Mouse (Mus musculus) bone marrow, adult 2 months (tissue): Measurements from ENCODE around the gene Lingo1. TPM values are rescaled to one million over a fixed set of nuclear protein-coding genes. Genes with fewer than 3 reads are reported as not detected.

Experiments used
- H3K27ac ChIP-seq: fragments of 200-500 bp; 2 replicates; pipeline ENCODE4 v1.5.1; 2012; ENCODE audit warnings: low read depth, mild to moderate bottlenecking, control low read depth, inconsistent platforms, low read length; ENCODE audit not compliant: control insufficient read depth, poor library complexity, insufficient read depth
- H3K4me1 ChIP-seq: fragments of 200-500 bp; 2 replicates; pipeline ENCODE4 v1.6.1; 2011; ENCODE audit warnings: low read length; ENCODE audit not compliant: control insufficient read depth, insufficient read depth
- H3K4me3 ChIP-seq: fragments of 200-500 bp; replicated peaks from 2 replicates; pipeline ENCODE3; 2011; ENCODE audit warnings: mild to moderate bottlenecking, low read depth, low read length, control low read depth; ENCODE audit not compliant: control insufficient read depth
- CTCF ChIP-seq: fragments of 200-500 bp; IDR thresholded peaks from 2 replicates; pipeline ENCODE4 v1.5.1; 2011; ENCODE audit warnings: low read length, control low read depth; ENCODE audit not compliant: control insufficient read depth, insufficient read depth
- POLR2A ChIP-seq: fragments of 200-500 bp; IDR thresholded peaks from 2 replicates; pipeline ENCODE4 v1.6.1; 2011; ENCODE audit warnings: low read depth, mild to moderate bottlenecking, control low read depth, low read length, borderline replicate concordance; ENCODE audit not compliant: control insufficient read depth
- WGBS: fragments of 180-500 bp; shearing (Covaris S2); methylation state at CpG from one replicate; pipeline ENCODE4 v1.1.7; 2018; 5-methylcytosine and 5-hydroxymethylcytosine counted together
- polyA plus RNA-seq: library from polyadenylated mRNA; stranded (reverse); fragments of >200 nt; gene quantifications from 2 replicates; pipeline ENCODE4 v1.2.4, GENCODE M21; 2011; ENCODE audit warnings: low replicate concordance; ENCODE audit not compliant: missing spikeins, insufficient read depth, insufficient read length

The Lingo1 gene
- 0.87 TPM in 1 of 2 replicates, not detected in the other for polyA plus RNA-seq

DNA sequence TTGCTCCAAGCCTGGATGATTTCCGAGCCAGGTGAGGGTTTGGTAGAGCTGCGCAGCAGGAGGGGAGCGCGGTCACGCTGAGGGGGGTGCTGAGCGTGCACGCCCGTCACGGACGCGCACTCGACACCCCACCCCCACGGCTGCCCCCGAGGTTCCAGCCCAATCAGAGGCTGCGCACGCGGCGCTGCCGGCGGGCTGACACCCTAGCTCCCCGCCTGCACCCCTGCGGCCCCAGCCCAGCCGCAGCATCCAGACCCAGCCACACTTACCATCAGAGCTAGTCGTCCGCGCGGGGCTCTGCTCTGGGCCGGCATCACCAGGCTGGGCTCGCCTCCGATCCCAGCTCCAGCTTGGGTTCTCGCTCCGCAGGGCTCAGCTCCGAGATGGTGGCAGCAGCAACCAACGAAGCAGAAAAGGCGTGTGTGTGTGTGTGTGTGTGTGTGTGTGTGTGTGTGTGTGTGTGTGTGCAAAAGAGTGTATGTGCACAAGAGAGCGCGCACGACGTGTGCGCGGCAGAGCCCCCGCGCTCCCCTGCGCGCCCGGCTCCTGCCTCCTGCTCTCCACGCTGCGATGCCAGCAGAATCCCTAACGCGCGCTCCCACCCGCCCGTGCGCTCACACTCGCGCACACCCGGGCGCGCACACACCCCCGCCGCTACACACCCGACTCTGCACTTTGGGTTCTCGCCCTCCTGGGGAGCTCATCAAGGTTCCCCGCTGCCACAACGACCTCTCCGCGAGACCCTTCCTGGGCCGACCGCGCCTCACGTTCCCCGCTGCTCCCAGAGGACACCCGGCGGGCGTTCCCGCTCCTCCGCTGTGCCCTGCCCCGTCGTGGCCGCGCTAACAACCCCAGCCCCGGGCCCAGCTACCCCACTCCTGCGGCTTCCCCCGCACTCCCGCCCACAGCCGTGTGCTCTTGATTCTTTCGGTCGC lies at the start of gene Lingo1:
Gene Lingo1, minus strand, starts transcription at position 748 of the 935 bp plus-strand sequence.
- WGBS: 2% methylated on average over 88 of the region's 88 CpGs
- Histone ChIP-seq H3K4me1 (no peaks in the 10 kb centered on the region; the same call in 1 of the 2 replicates), H3K27ac (no peak within 1 kb of the TSS), H3K4me3 (no peak within 1 kb of the TSS)
- no peak for TF ChIP-seq POLR2A
- TF ChIP-seq CTCF: no peak

DNA sequence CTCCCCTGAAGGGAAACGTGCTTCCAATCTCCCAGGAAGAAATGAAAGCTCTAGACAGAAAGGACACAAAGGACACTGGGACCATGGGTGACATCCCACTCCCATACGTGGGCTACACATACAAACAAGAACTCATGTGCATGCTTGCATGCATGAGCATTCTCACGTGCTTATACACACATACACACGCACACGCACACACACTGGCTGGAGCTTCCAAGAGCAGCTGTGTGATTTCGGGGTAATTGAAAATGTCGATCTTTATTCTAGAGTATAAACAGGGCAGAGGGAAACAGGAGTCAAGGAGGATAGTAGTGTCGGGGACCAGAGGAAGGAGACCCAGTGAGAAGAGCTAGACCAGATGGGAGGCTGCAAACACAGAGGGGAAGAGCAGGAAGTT lies 48.4 kb upstream of the Lingo1 start:
- no peak overlapping the region for H3K4me3 ChIP-seq
- 72% methylated on average over 8 of the region's 8 CpGs for WGBS
- TF ChIP-seq CTCF: no peak
- TF ChIP-seq POLR2A: no peak
- H3K27ac ChIP-seq: no peak overlapping the region
- no peaks in the 10 kb centered on the region for H3K4me1 ChIP-seq

DNA sequence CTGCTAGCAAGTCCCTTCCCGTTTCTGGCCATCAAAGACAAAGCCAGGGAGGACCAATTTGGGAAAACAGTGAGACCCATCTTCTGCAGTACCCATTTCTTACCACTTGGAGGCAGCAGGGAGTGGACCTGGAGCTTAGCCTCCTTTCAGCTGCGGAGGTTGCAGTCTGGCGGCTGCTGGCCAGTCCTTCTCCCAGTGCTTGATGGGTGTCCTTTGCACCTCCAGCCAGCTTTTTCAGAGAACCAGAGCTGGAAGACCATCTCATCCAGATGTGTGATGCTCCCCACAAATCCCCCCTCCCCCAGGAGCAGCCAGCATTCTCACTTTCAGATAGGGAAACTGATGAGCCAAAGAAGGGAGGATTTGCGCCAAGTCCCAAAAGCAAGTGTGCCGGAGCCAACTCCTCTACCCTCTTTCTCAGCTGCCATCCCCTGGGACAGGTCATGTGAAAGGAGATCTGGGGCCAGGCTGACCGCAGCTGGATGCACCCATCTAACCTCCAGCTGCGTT lies 47.5 kb upstream of the Lingo1 start:
- H3K27ac ChIP-seq: no peak overlapping the region
- 35% methylated on average over 7 of the region's 7 CpGs for WGBS
- no peak overlapping the region for H3K4me3 ChIP-seq
- TF ChIP-seq CTCF (peak; percentile 60), POLR2A (no peak)
- no peaks in the 10 kb centered on the region for H3K4me1 ChIP-seq

DNA sequence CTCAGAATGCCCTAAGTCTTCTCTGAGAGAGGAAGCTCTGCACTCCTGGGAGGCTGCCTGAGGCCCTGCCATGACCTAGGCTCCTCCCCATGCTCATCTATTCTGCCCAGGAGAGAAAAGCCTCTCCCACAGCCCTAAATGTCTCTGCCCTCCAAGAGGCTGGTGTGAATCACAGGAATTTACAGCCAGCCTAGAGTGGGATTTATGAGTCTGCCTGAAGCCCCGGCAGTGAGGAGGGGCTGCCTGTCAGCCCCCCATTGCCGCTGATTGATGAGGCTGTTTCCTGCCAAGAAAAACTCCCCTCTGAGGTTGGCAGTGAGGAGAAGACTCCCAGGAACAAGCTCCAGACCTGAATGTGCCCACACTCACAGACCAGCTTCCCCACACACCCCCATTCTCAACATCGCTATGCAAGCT lies 46.0 kb upstream of the Lingo1 start:
- 20% methylated on average over 3 of the region's 3 CpGs for WGBS
- Histone ChIP-seq H3K4me3 (no peak overlapping the region), H3K4me1 (no peaks in the 10 kb centered on the region), H3K27ac (no peak overlapping the region)
- TF ChIP-seq CTCF: no peak
- no peak for TF ChIP-seq POLR2A

DNA sequence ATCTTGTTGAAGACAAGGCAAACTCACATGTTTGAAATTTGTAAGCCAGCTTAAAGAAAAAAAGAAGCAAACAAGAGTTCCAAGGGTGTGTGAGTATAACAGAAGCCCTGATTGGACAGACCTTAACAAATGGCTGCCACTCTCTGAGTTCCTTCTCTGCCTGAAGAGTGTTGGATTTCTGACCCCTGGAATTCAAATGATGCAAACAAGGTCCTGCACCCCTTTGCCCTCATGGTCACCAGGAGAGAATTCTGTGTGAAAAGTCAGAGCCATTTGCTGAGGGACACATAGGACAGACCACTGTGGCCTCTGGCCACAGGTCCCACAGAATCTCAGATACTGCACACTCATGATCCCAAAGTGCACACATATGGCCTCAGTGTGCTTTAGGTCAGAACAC lies 45.6 kb upstream of the Lingo1 start:
- Histone ChIP-seq H3K4me1 (no peaks in the 10 kb centered on the region), H3K4me3 (no peak overlapping the region), H3K27ac (no peak overlapping the region)
- no peak for TF ChIP-seq POLR2A
- no peak for TF ChIP-seq CTCF

DNA sequence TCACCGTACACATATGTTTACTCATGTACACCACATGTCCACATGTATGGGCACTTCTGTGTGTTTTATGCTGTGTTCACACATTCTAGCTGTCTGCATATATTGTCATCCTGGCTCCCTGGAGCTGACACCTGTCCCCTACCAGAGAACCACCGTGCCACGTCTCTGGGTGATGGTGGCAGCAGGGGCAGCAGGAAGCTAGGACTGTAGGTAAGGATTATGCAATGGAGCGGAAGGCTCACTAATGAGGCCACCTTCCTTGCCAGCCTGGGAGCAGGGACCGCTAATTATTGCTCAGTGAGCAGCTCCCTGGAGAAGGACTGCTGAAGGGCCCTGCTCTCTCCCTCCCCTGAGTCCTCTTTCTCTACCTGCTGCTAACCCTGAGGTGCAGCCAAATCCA lies 44.5 kb upstream of the Lingo1 start:
- WGBS: 74% methylated on average over 5 of the region's 5 CpGs
- no peaks in the 10 kb centered on the region for H3K4me1 ChIP-seq

DNA sequence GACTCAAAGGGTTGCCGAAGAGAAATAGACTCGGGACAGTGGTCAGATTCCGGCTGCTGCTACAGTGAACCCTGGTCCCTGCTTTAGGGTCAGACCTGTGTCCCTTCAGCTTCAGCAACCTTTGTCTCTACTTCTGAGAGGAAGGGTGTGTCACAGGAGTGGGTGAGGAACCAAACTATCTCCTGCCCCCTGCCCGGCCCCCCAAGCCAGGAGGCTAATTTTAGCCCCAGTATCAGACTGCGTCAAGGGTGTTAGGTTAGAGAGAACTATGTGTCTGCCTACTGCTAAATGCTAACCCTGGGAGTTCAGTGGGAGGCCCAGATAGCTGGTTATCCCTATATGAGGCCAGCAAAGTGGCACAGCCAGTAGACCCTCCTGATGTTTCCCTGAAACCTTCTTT lies 38.9 kb upstream of the Lingo1 start:
- Histone ChIP-seq H3K4me3 (no peak overlapping the region), H3K4me1 (no peaks in the 10 kb centered on the region), H3K27ac (no peak overlapping the region)
- TF ChIP-seq CTCF (no peak), POLR2A (no peak)
- 76% methylated on average over 5 of the region's 5 CpGs for WGBS

More for the DNA sequence above, 44.5 kb upstream of the Lingo1 start:
- no peak for TF ChIP-seq CTCF
- Histone ChIP-seq H3K27ac (no peak overlapping the region), H3K4me3 (no peak overlapping the region)

DNA sequence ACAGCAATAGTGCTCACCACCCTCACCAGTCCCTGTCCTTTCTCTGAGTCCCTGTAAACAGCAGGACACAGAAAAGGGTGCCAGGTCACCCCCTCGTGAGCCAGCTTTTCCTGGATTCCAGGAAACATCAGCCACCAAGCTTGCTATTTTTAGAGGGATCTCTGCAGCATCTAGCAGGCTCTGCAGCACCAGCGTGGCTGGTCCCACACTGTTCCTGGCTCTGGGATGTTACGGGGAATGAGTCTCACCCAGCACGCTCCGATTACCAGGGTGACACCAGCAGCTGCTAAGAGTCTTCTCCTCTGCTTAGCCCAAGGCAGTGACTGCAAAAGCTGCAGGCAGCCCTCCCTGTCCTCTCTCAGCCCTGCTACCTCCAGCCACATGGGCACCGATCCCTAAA lies 36.6 kb upstream of the Lingo1 start:
- Histone ChIP-seq H3K27ac (no peak overlapping the region), H3K4me3 (no peak overlapping the region), H3K4me1 (no peaks in the 10 kb centered on the region)
- 29% methylated on average over 6 of the region's 6 CpGs for WGBS
- no peak for TF ChIP-seq CTCF
- no peak for TF ChIP-seq POLR2A
